Mouse (Mus musculus) MEL (cell line): Measurements from ENCODE around the gene Colq. TPM values are rescaled to one million over a fixed set of nuclear protein-coding genes. Genes with fewer than 3 reads are reported as not detected.
"Not testable (repeated sequence)": the region's sequence is repeated elsewhere in the genome, so short reads cannot be mapped to it uniquely, and the experiment has no call there.

Experiments used
- DNase-seq: peaks from one replicate; pipeline ENCODE4 v3.0.0; 2011; ENCODE audit warnings: low read depth, low spot score
- H3K27ac ChIP-seq: 2 replicates; pipeline ENCODE4 v1.5.1; 2012; ENCODE audit warnings: low read depth, mild to moderate bottlenecking, control low read depth, low read length, moderate library complexity; ENCODE audit not compliant: control insufficient read depth
- H3K27me3 ChIP-seq, 2 experiments: fragments of 150-350 bp in 1 of 2; sonication (generic) in 1 of 2; 2 replicates each; pipeline ENCODE4 v1.6.1; 2012; ENCODE audit warnings: low read length in 2 of 2, mild to moderate bottlenecking in 2 of 2, improper control_type of control experiment in 1 of 2, moderate library complexity in 1 of 2; ENCODE audit not compliant: insufficient read depth in 2 of 2, control insufficient read depth in 1 of 2
- H3K36me3 ChIP-seq, 2 experiments: 2 replicates each; pipeline ENCODE4 v1.6.1; 2012 to 2014; ENCODE audit warnings: low read length in 2 of 2, improper control_type of control experiment in 1 of 2, inconsistent platforms in 1 of 2, mild to moderate bottlenecking in 1 of 2; ENCODE audit not compliant: insufficient read depth in 2 of 2, control insufficient read depth in 1 of 2
- H3K4me1 ChIP-seq, 2 experiments: fragments of 150-350 bp in 1 of 2; sonication (generic) in 1 of 2; 2 replicates each; pipeline ENCODE4 v1.6.1; 2012; ENCODE audit warnings: low read length in 2 of 2, improper control_type of control experiment in 1 of 2, mild to moderate bottlenecking in 1 of 2; ENCODE audit not compliant: insufficient read depth in 2 of 2, control insufficient read depth in 1 of 2
- H3K4me3 ChIP-seq, 2 experiments: fragments of 150-350 bp in 1 of 2; sonication (generic) in 1 of 2; 2 replicates each; pipeline ENCODE4 v1.5.1; 2012; ENCODE audit warnings: low read depth in 2 of 2, low read length in 2 of 2, mild to moderate bottlenecking in 2 of 2, moderate library complexity in 2 of 2, control low read depth in 1 of 2, improper control_type of control experiment in 1 of 2; ENCODE audit not compliant: control insufficient read depth in 1 of 2, insufficient read depth in 1 of 2
- H3K79me2 ChIP-seq: 2 replicates; pipeline ENCODE4 v1.6.1; 2012; ENCODE audit warnings: mild to moderate bottlenecking, low read length, moderate library complexity; ENCODE audit not compliant: control insufficient read depth, poor library complexity, insufficient read depth
- H3K9ac ChIP-seq: 2 replicates; pipeline ENCODE4 v1.6.1; 2012; ENCODE audit warnings: low read depth, mild to moderate bottlenecking, control low read depth, low read length, moderate library complexity; ENCODE audit not compliant: control insufficient read depth, poor library complexity, severe bottlenecking
- H3K9me3 ChIP-seq: fragments of 150-350 bp; sonication (generic); replicated peaks from 2 replicates; pipeline ENCODE4 v1.6.1; 2012; ENCODE audit warnings: mild to moderate bottlenecking, low read length, improper control_type of control experiment, moderate library complexity; ENCODE audit not compliant: insufficient read depth
- BHLHE40 ChIP-seq: IDR thresholded peaks from 2 replicates; pipeline ENCODE4 v1.6.1; 2012; ENCODE audit warnings: low read depth, mild to moderate bottlenecking, inconsistent platforms, low read length, improper control_type of control experiment, borderline replicate concordance
- E2F4 ChIP-seq: IDR thresholded peaks from 2 replicates; pipeline ENCODE4 v1.6.1; 2011; ENCODE audit warnings: low read depth, low read length, improper control_type of control experiment, borderline replicate concordance
- ETS1 ChIP-seq: IDR thresholded peaks from 2 replicates; pipeline ENCODE4 v1.6.1; 2012; ENCODE audit warnings: low read depth, mild to moderate bottlenecking, inconsistent platforms, low read length, improper control_type of control experiment, moderate library complexity
- HCFC1 ChIP-seq: IDR thresholded peaks from 2 replicates; pipeline ENCODE4 v1.6.1; 2012; ENCODE audit warnings: low read depth, mild to moderate bottlenecking, inconsistent platforms, low read length, improper control_type of control experiment, moderate library complexity
- KAT2A ChIP-seq: conservative IDR thresholded peaks from 2 replicates; pipeline ENCODE4 v1.6.1; 2012; ENCODE audit warnings: low read depth, low read length, improper control_type of control experiment, inconsistent platforms
- MAZ ChIP-seq: IDR thresholded peaks from 2 replicates; pipeline ENCODE4 v1.6.1; 2012; ENCODE audit warnings: low read depth, mild to moderate bottlenecking, inconsistent platforms, low read length, improper control_type of control experiment
- MEF2A ChIP-seq: IDR thresholded peaks from 2 replicates; pipeline ENCODE4 v1.6.1; 2014; ENCODE audit warnings: low read depth, mild to moderate bottlenecking, inconsistent platforms, low read length, improper control_type of control experiment; ENCODE audit not compliant: poor library complexity, insufficient replicate concordance, severe bottlenecking; ENCODE audit errors: extremely low read depth
- MYB ChIP-seq: IDR thresholded peaks from 2 replicates; pipeline ENCODE4 v1.6.1; 2011; ENCODE audit warnings: mild to moderate bottlenecking, low read depth, low read length, improper control_type of control experiment
- NRF1 ChIP-seq: IDR thresholded peaks from 2 replicates; pipeline ENCODE4 v1.6.1; 2014; ENCODE audit warnings: low read depth, mild to moderate bottlenecking, inconsistent platforms, low read length, improper control_type of control experiment, moderate library complexity; ENCODE audit not compliant: poor library complexity, insufficient read depth, severe bottlenecking
- POLR2AphosphoS2 ChIP-seq: IDR thresholded peaks from 2 replicates; pipeline ENCODE4 v1.6.1; 2011; ENCODE audit warnings: low read length, improper control_type of control experiment
- RAD21 ChIP-seq: IDR thresholded peaks from 2 replicates; pipeline ENCODE4 v1.6.1; 2011; ENCODE audit warnings: mild to moderate bottlenecking, low read depth, low read length, improper control_type of control experiment
- SMC3 ChIP-seq: IDR thresholded peaks from 2 replicates; pipeline ENCODE4 v1.6.1; 2011; ENCODE audit warnings: low read depth, low read length, improper control_type of control experiment
- TBP ChIP-seq: IDR thresholded peaks from 2 replicates; pipeline ENCODE4 v1.8.0; 2011; ENCODE audit warnings: low read depth, low read length, improper control_type of control experiment
- TCF12 ChIP-seq: IDR thresholded peaks from 2 replicates; pipeline ENCODE4 v1.6.1; 2014; ENCODE audit warnings: low read depth, mild to moderate bottlenecking, inconsistent platforms, low read length, improper control_type of control experiment, moderate library complexity
- UBTF ChIP-seq: IDR thresholded peaks from 2 replicates; pipeline ENCODE4 v1.6.1; 2012; ENCODE audit warnings: low read depth, mild to moderate bottlenecking, inconsistent platforms, low read length, improper control_type of control experiment, moderate library complexity, borderline replicate concordance; ENCODE audit not compliant: insufficient read depth
- USF1 ChIP-seq: IDR thresholded peaks from 2 replicates; pipeline ENCODE4 v1.6.1; 2014; ENCODE audit warnings: low read depth, mild to moderate bottlenecking, inconsistent platforms, low read length, improper control_type of control experiment, moderate library complexity
- ZKSCAN1 ChIP-seq: IDR thresholded peaks from 2 replicates; pipeline ENCODE4 v1.6.1; 2012; ENCODE audit warnings: low read depth, mild to moderate bottlenecking, inconsistent platforms, low read length, improper control_type of control experiment, moderate library complexity
- ZNF384 ChIP-seq: IDR thresholded peaks from 2 replicates; pipeline ENCODE4 v1.6.1; 2012; ENCODE audit warnings: low read depth, mild to moderate bottlenecking, inconsistent platforms, low read length, improper control_type of control experiment
- polyA plus RNA-seq, 2 experiments: library from polyadenylated mRNA; stranded (reverse) in 1 of 2; unstranded in 1 of 2; fragments of >175 nt in 1 of 2; fragments of >200 nt in 1 of 2; gene quantifications; 2 replicates each; pipeline versions ENCODE4 v1.2.1 to v1.2.4; 2012; ENCODE audit warnings: low replicate concordance in 2 of 2, low read depth in 1 of 2; ENCODE audit not compliant: insufficient read length in 2 of 2, insufficient read depth in 1 of 2, missing spikeins in 1 of 2
- total RNA-seq: library from RNA; depleted of rRNA; stranded (reverse); fragments of 300-350 nt; gene quantifications from 2 replicates; pipeline ENCODE4 v1.2.3, GENCODE M21; 2012

The Colq gene
- total and polyA plus RNA-seq, 3 experiments = not detected

DNA sequence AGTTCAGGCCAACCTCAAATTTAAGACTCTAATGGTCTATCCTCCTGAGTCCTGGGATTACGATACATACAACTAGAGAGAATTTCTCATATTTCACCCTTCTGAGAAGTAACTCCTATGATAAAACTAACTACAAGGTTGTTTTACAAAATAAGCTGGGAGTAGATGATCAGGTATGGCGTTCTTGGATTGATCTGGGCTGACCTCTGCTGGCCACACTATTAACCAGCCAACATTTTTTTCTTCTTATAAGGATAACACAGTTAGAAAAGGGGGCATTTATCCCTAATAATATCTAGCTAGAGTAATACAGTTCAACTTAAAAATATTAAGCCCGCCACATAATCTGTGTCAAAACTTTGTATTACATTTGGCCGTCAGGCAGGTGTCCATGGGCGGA, 13.8 kb upstream of the Colq start (continued):
- no peak for TF ChIP-seq MEF2A

DNA sequence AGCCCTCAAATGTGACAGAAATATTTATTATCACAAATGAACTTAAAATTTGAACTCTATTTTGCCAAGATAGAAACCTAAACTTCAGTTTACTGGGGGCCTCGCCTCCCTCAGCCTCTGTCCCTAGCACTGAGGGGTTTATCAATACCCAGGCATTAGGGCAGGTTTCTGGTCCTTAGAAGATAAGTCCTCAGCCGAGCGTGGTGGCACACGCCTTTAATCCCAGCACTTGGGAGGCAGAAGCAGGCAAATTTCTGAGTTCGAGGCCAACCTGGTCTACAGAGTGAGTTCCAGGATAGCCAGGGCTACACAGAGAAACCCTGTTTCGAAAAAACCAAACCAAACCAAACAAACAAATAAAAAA, 11.5 kb upstream of the Colq start:
- not testable (repeated sequence) for H3K79me2 ChIP-seq, DNase-seq, H3K4me3 ChIP-seq, H3K36me3 ChIP-seq, H3K9me3 ChIP-seq, H3K27me3 ChIP-seq, H3K9ac ChIP-seq, H3K4me1 ChIP-seq, H3K27ac ChIP-seq

DNA sequence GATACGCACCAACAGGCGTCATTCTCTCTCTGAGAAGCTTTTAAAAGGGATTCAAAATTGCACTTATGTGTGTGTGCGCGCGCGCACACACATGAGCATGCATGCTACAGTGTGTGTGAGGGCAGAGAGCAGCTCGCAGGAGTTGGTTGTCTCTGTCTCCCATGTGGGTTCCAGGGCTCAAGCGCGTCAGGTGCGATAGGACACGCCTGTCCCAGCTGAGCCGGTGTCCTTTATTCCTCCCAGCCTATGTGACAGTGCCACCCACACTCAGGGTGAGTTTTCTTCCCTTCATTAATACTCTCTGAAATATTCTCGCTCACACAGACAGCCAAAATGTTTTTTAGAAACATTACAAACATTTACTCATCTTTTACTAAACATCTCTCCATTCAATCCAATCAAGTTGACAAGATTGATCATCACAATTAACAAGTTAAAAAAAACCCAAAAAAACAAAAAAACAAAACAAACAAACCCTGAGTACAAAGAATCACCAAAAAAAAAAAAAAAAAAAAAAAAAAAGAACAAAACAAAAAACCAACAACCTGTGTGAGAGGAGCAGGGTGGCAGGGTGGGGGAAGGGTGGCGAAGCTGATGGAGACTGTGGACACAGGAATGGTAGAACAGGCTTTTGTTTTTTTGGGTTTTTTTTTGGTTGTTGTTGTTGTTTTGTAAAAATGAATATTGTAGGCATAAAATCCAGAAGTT, 10.9 kb upstream of the Colq start:
- H3K9me3 ChIP-seq = no peaks in the 10 kb centered on the region
- TF ChIP-seq TCF12 (no peak), MYB (no peak), NRF1 (no peak), ZKSCAN1 (no peak), POLR2AphosphoS2 (no peak), ZNF384 (0 out of 2 replicates have a peak, but pooled peaks have one; percentile 22), USF1 (no peak)
- no peaks in the 10 kb centered on the region for H3K36me3 ChIP-seq
- no peak for DNase-seq
- no peaks in the 10 kb centered on the region for H3K4me1 ChIP-seq
- no peak overlapping the region for H3K4me3 ChIP-seq
- H3K9ac ChIP-seq = no peak overlapping the region
- H3K79me2 ChIP-seq = no peaks in the 10 kb centered on the region
- no peak overlapping the region for H3K27ac ChIP-seq
- H3K27me3 ChIP-seq = no peaks in the 10 kb centered on the region

DNA sequence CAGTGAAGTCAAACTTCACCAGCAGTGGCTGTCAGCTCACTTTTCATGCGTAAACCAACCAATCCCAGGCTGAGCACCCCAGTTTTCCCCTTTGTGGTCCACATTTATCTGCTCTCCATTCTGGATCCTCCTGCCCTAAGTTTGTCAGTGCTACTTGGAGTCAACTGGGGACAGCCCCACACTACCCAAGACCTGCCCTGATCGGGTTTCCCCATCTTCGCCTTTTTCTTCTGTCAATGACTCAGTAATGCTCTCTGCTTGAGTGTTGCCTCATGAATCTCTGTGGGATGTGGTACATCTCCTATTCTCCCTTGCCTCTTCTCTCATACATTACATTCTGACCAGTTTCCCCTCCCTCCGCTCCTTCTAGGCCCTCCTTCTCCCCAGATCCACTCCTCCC, 6.3 kb upstream of the Colq start:
- Histone ChIP-seq H3K9me3 (no peaks in the 10 kb centered on the region), H3K4me1 (no peaks in the 10 kb centered on the region), H3K27me3 (no peaks in the 10 kb centered on the region), H3K27ac (no peak overlapping the region), H3K4me3 (no peak overlapping the region), H3K9ac (no peak overlapping the region)
- TF ChIP-seq KAT2A = no peak
- no peak for TF ChIP-seq ZKSCAN1
- no peak for TF ChIP-seq BHLHE40
- TF ChIP-seq ETS1 = no peak
- no peak for TF ChIP-seq HCFC1
- no peak for TF ChIP-seq TBP
- no peak for TF ChIP-seq MAZ
- no peak for TF ChIP-seq POLR2AphosphoS2
- TF ChIP-seq RAD21 = no peak
- TF ChIP-seq TCF12 = no peak
- no peak for TF ChIP-seq E2F4
- no peak for TF ChIP-seq SMC3
- no peak for TF ChIP-seq UBTF
- TF ChIP-seq, all 39 proteins: peak for 0
- no peak for DNase-seq
- Histone ChIP-seq H3K36me3 (no peaks in the 10 kb centered on the region; a peak in 1 of 4 replicates), H3K79me2 (no peaks in the 10 kb centered on the region)
